Mouse (Mus musculus): ENCODE results near the gene Sept9.

DNA sequence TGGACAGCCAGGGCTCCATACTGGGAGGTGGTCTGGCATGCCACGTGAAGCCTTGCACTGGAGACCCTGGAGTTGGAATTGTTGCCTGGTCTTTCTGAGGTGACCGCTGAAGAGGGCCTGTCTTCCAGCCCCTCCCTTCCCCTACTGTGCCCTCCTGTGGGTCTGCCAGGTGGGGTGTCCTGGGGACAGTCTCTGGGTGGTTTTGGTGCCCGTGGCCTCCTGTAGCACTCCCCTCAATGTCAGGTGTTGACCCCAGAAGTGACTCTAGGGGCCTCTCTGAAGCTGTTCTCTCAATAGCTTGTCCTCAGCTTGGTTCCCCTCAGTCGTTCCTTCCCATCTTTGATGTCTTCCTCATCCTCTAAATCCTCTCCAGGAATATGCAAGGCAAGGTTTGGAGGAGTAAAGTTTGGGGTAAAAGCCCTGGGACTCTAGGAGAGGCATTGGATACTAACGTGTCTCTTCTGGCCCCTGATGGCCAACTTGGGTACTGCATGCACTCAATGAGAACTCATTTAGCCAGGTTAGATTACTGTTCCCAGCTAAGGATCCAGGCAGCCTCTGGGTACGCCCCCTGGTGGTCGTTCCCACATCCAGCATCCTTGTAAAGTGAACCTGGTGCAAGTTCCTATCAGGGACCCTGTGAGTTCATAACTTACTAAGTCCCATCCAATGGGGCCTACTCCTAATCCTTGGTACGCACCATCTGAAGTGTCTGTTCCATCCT lies 158.6 kb downstream of the Sept9 start:
- TF ChIP-seq CTCF (IDR thresholded peaks at IDR 0.05; ENCODE audit: low read depth, low read length) (peak; percentile 99), TAL1 (conservative IDR thresholded peaks at IDR 0.05; ENCODE audit: low read depth, low read length) (no peak)

All from G1E (cell line).